Mouse (Mus musculus): ENCODE measurements at regions not wholly inside any gene's neighbourhood (a gene's known extent, or its start where the extent isn't known, plus 50 kb on each side); places are given as distances from the start of the nearest gene placed in this dataset.

- in situ Hi-C loops (cut with MboI, MseI): loop anchor here (5.0 to 10.0 kb wide), 2 partner anchors 66 to 168 kb away; no protein-coding TSS in a partner anchor
These were observed 69.3 kb upstream of the Irf2bp2 start for GRCm38 (mm10) chr8:126662797-126663784.

- in situ Hi-C loops (cut with MboI, MseI): loop anchor here (5.0 to 10.0 kb wide), 2 partner anchors 65 to 167 kb away; no protein-coding TSS in a partner anchor
These were observed 68.4 kb upstream of the Irf2bp2 start for GRCm38 (mm10) chr8:126662151-126662550.

DNA sequence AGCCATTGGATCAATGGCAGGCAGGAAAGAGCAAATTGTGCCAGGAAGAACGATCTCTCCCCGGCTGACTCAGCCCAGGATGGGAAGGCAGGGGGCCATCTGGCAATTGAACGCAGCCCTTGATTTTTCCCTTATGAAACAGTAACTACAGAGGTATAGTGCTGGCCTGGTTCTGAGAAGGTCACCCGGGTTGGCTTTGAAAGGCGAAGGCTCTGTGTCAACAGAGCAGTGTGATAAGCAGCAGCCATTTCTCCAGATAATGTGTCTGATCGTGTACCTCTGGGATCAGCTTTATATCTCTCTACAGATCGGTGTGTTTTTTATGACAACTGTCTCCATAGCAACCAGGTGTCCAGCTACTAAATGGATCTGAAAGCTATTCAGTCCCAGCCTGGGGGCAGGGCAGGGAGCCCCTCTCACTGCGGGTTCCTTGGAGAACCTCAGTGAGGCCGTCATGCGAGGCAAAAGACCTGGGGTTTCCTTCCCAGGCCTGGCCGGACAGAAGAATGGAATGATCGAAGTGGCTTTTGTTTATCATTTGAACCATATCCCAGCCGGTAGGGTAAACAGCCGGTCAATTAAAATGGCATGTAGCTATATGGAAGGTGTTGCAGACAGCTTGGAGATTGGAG is 67.8 kb upstream of the Irf2bp2 start:
- in situ Hi-C loops (cut with MboI, MseI): loop anchor here (5.0 to 10.0 kb wide), 2 partner anchors 64 to 167 kb away; no protein-coding TSS in a partner anchor

- in situ Hi-C loops (cut with MboI, MseI): loop anchor here (5.0 to 10.0 kb wide), 2 partner anchors 63 to 166 kb away; no protein-coding TSS in a partner anchor
These were observed 67.0 kb upstream of the Irf2bp2 start for GRCm38 (mm10) chr8:126660658-126661316.

- in situ Hi-C loops (cut with MboI, MseI): loop anchor here (5.0 to 10.0 kb wide), 2 partner anchors 63 to 165 kb away; no protein-coding TSS in a partner anchor
These were observed 66.2 kb upstream of the Irf2bp2 start for GRCm38 (mm10) chr8:126659691-126660657.

- in situ Hi-C loops (cut with MboI, MseI): no loop called here
These were observed 63.8 kb upstream of the Irf2bp2 start for GRCm38 (mm10) chr8:126657546-126657945.

DNA sequence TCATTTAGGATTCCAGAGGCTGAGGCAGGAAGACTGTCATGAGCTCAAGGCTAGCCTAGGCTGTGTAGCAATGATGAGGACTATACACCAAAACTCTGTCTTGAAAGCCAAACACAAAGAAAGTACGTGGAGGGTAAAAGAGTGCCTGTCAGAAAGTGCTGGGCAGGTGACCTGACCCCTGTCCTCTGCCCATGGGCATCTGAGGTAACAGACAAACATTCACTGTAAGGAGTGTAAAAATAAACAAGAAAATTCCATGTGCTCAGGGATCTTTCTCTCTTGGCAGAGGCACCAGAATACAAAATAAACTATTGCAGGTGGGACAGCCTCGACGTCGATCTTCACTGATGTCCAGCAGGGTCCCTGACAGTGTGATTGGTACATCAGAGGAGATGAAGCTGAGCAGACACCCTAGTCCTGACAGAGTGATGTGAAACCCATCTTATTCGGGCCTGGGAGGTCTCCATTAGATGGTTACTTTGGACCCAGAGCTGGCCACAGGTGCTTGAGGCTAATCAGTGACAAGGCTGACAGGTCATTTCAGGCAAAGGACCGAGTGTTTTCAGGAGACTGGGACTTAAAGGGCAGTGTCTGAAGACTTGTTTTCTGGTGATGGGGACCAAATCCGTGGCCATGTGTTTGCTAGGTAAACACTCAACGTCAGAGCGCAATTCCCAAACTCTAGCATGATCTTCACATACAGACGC is 62.9 kb upstream of the Irf2bp2 start:
- in situ Hi-C loops (cut with MboI, MseI): no loop called here

DNA sequence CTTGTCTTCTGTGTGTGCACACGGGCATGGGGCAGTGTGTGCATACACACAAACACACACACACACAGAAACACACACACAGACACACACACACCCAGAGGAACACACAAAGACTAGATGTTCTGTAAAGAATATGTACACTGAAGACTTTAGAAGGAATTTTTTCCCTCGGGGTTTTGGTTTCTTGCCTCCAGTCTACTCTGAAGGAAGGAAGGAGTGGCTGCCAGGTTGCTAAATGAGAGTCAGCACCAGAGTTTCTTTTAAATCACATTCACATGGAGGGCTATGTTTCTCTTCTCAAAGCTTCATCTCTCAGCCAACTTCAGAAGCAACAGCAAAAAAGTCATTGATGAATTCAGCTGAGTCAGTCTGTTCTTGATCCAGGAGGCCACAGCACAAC is 61.8 kb upstream of the Irf2bp2 start:
- in situ Hi-C loops (cut with MboI, MseI): no loop called here

GRCm38 (mm10) chr8:126654353-126654752 is 60.6 kb upstream of the Irf2bp2 start:
- in situ Hi-C loops (cut with MboI, MseI): no loop called here

- in situ Hi-C loops (cut with MboI, MseI): no loop called here
These were observed 58.4 kb upstream of the Irf2bp2 start for GRCm38 (mm10) chr8:126652151-126652550.

DNA sequence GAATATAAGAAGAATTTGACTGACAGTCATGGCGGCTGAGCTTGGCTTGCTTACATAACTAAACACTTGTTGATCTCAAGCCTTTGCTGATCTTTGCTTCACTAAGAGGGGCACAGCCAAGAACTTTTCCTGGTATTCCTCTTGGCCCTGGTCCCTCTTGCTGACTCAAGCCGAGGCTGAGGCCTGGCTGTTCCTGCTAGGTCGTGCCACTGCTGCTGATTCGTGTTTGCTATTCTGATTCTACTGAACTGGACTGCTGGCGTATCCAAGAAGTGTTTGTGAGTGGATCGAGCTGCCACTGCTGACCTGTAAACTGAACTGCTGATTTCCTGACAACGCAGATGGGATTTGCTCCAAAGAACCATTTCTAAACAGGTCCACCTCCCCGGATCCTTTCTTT is 57.2 kb upstream of the Irf2bp2 start:
- in situ Hi-C loops (cut with MboI, MseI): no loop called here

GRCm38 (mm10) chr8:126649305-126649704 is 55.5 kb upstream of the Irf2bp2 start:
- in situ Hi-C loops (cut with MboI, MseI): no loop called here

- in situ Hi-C loops (cut with MboI, MseI): no loop called here
These were observed 53.6 kb upstream of the Irf2bp2 start for GRCm38 (mm10) chr8:126647350-126647749.

DNA sequence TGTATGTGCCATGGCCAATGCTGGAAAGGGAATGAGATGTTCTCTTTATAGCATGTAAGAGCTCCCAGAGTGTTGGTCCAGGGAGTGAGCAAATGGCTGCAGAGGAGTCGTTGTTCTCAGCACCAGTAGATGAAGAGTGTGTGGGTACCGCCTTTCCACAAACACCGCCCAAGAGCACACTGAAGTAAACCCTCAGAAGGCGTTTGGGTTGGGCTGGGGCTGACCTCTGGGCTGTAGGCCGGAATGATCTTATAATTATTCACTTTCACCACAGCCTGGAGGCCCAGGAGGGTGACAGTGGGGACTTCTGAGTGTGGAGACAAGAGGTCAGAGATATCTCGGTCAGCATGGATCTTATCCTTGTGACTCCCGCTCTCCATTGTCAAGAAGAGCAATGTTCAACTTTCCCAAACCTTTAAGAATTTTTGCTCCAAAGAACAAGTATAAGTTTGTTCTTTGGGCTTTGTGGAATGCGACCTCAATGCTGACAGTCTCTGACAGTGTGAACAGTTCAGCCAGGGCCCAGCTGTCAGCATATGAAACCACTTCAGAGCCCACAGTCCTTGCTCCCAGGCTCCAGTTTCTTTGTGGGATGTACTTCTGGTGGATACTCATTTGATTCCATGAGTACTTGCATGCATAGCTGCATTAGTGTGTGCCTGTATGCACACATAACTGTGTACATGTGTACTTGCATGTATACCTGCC is 53.0 kb upstream of the Irf2bp2 start:
- in situ Hi-C loops (cut with MboI, MseI): no loop called here

GRCm38 (mm10) chr8:126644179-126644578 is 50.4 kb upstream of the Irf2bp2 start:
- in situ Hi-C loops (cut with MboI, MseI): no loop called here
